Mouse (Mus musculus) layer of hippocampus, adult 2 months (tissue): ENCODE results near the gene Krtap17-1. TPM values are rescaled to one million over a fixed set of nuclear protein-coding genes. Genes with fewer than 3 reads are reported as not detected.

Experiments used
- DNase-seq, 2 experiments: peaks; one replicate each; pipeline ENCODE4 v3.0.0; 2022; ENCODE audit warnings: low spot score in 2 of 2
- H3K27ac ChIP-seq: fragments of 200-600 bp; 2 replicates; pipeline ENCODE4 v1.8.1; 2022
- H3K4me3 ChIP-seq: fragments of 200-600 bp; 2 replicates; pipeline ENCODE4 v1.8.1; 2022; ENCODE audit warnings: mild to moderate bottlenecking
- CTCF ChIP-seq: fragments of 200-600 bp; conservative IDR thresholded peaks from 2 replicates; pipeline ENCODE4 v1.8.1; 2022; ENCODE audit warnings: antibody characterized with exemption, mild to moderate bottlenecking, moderate library complexity
- long read RNA-seq, 2 experiments: library from polyadenylated mRNA; stranded (forward); transcript quantifications; one replicate each; pipeline ENCODE4 v2.0.0; 2021; ENCODE audit warnings: borderline mapping rate in 2 of 2
- total RNA-seq, 2 experiments: library from RNA; stranded (reverse); gene quantifications; 2 replicates each; pipeline ENCODE4 v1.2.3; 2021

Krtap17-1 gene
- not detected for total RNA-seq
- long read RNA-seq, experiment 1: 0 reads
- long read RNA-seq, experiment 2: 0 reads

- H3K27ac ChIP-seq: no peak within 1 kb of the TSS
- DNase-seq: no peak
- H3K4me3 ChIP-seq: no peak within 1 kb of the TSS
- TF ChIP-seq CTCF: no peak
Observed at GRCm38 (mm10) chr11:99993620-99994383, at the start of gene Krtap17-1. Krtap17-1 (minus strand) TSS chr11:99993994.

- TF ChIP-seq CTCF: no peak
- no peak for DNase-seq
- Histone ChIP-seq H3K27ac (no peak within 1 kb of the TSS), H3K4me3 (no peak within 1 kb of the TSS)
Observed at GRCm38 (mm10) chr11:100041454-100041853, 47.7 kb upstream of the Krtap17-1 start, which contains the start of gene Krt34. Krt34 (minus strand) TSS chr11:100041554.

- Histone ChIP-seq H3K4me3 (no peak within 1 kb of the TSS), H3K27ac (no peak within 1 kb of the TSS)
- TF ChIP-seq CTCF: no peak
- no peak for DNase-seq
Observed at GRCm38 (mm10) chr11:100029768-100030167, 36.0 kb upstream of the Krtap17-1 start, which contains the start of gene Krt33b. Krt33b (minus strand) TSS chr11:100029868.

GRCm38 (mm10) chr11:100021438-100021837 is 27.6 kb upstream of the Krtap17-1 start:
- no peak for DNase-seq
- Histone ChIP-seq H3K27ac (no peak overlapping the region), H3K4me3 (no peak overlapping the region)
- no peak for TF ChIP-seq CTCF

GRCm38 (mm10) chr11:100019466-100019865 is 25.7 kb upstream of the Krtap17-1 start:
- no peak for TF ChIP-seq CTCF

GRCm38 (mm10) chr11:100016112-100016511 is 22.3 kb upstream of the Krtap17-1 start, which contains the start of gene Krt33a:
Krt33a (minus strand) TSS chr11:100016212.
- H3K4me3 ChIP-seq: no peak within 1 kb of the TSS
- H3K27ac ChIP-seq: no peak within 1 kb of the TSS
- no peak for DNase-seq
- TF ChIP-seq CTCF: no peak

More at GRCm38 (mm10) chr11:100019466-100019865, 25.7 kb upstream of the Krtap17-1 start:
- H3K4me3 ChIP-seq: no peak overlapping the region
- no peak overlapping the region for H3K27ac ChIP-seq
- DNase-seq: no peak

GRCm38 (mm10) chr11:100013691-100014171 is 19.9 kb upstream of the Krtap17-1 start:
- H3K27ac ChIP-seq: no peak overlapping the region
- no peak overlapping the region for H3K4me3 ChIP-seq
- TF ChIP-seq CTCF: no peak
- DNase-seq: no peak

GRCm38 (mm10) chr11:100010682-100011081 is 16.9 kb upstream of the Krtap17-1 start:
- H3K4me3 ChIP-seq: no peak overlapping the region
- TF ChIP-seq CTCF: no peak
- no peak overlapping the region for H3K27ac ChIP-seq
- DNase-seq: no peak

- DNase-seq: no peak
- Histone ChIP-seq H3K27ac (no peak overlapping the region), H3K4me3 (no peak overlapping the region)
- TF ChIP-seq CTCF: no peak
Observed at GRCm38 (mm10) chr11:100008336-100008735, 14.5 kb upstream of the Krtap17-1 start.

- no peak for DNase-seq
- TF ChIP-seq CTCF: peak; percentile 65
- H3K27ac ChIP-seq: no peak overlapping the region
- no peak overlapping the region for H3K4me3 ChIP-seq
Observed at GRCm38 (mm10) chr11:100006624-100007023, 12.8 kb upstream of the Krtap17-1 start.

GRCm38 (mm10) chr11:100005905-100006304 is 12.1 kb upstream of the Krtap17-1 start:
- Histone ChIP-seq H3K27ac (no peak overlapping the region), H3K4me3 (no peak overlapping the region)
- no peak for DNase-seq
- no peak for TF ChIP-seq CTCF

- Histone ChIP-seq H3K4me3 (no peak overlapping the region), H3K27ac (no peak overlapping the region)
- peak; percentile 99 for TF ChIP-seq CTCF
- DNase-seq: peak; percentile 54 to 64
Observed at GRCm38 (mm10) chr11:100004846-100005245, 11.1 kb upstream of the Krtap17-1 start.

GRCm38 (mm10) chr11:99999091-99999490 is 5.3 kb upstream of the Krtap17-1 start:
- no peak for TF ChIP-seq CTCF
- no peak for DNase-seq
- Histone ChIP-seq H3K27ac (no peak overlapping the region), H3K4me3 (no peak overlapping the region)

- Histone ChIP-seq H3K27ac (no peak overlapping the region), H3K4me3 (no peak overlapping the region)
- DNase-seq: no peak
- no peak for TF ChIP-seq CTCF
Observed at GRCm38 (mm10) chr11:99994384-99994661, 529 bp upstream of the Krtap17-1 start.
